Mouse (Mus musculus) CD8-positive naive resting alpha-beta T cell, adult 2 months (primary cell): ENCODE data around the gene Usp15.

Experiments
- DNase-seq, 2 experiments: peaks; one replicate each; pipeline ENCODE4 v3.0.0; 2022; ENCODE audit warnings: low read depth in 2 of 2, low spot score in 2 of 2

The Usp15 gene

DNA sequence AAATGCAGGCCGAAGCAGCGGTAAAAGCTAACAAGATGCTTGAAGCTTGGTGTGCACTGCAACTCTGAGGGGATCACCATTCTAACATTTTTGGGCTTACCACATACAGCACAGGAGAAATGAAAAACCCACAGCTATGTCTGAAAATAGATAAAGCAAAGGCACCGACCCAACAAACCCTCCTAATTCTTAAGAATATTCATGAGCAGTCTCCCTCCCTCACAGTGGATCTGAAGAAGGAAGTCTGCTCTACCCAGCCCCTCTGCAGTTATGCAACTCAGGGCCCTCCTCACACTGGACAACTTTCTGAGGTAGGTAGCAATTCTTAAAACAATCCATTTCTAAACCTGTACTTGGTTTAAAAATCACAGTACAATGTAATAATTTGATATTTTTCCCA lies 14.4 kb downstream of the Usp15 start:
- DNase-seq, result no peak

DNA sequence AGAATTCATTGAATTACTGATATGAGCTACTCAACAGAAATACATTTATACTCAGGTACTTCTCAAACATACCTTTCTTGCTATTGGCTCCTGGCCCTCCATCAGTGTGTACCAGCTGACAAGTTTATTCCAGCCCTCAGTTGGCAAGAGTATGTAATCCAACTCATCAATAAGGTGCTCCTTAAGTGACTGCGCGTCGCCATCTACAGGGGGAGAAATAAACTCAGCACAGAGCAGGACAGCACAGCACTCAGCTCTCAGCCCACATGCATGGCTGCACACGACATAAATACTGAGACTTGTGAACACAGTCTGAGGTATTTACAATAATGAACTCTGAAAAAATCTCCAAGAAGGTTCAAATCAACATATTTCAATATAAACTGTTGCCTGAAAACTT lies 21.0 kb downstream of the Usp15 start:
- DNase-seq, result no peak

DNA sequence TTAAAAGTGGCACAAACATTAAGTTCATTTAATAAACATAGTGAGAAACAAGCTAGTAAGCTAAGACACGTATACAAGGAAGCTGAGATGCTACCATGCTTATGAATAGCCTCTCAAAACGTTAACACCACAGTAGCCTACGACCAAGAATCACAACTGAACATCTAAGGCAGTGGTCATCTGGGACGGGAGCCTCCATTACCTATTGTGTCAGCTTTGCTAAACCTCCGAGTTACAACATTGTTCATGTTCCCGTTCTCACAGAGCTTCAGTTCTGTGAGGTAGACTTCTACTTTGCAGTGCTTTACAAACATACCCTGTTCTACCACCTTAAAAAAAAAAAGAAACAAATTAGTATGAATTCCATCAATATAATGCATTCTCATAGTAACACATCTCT lies 25.9 kb downstream of the Usp15 start:
- no peak for DNase-seq

DNA sequence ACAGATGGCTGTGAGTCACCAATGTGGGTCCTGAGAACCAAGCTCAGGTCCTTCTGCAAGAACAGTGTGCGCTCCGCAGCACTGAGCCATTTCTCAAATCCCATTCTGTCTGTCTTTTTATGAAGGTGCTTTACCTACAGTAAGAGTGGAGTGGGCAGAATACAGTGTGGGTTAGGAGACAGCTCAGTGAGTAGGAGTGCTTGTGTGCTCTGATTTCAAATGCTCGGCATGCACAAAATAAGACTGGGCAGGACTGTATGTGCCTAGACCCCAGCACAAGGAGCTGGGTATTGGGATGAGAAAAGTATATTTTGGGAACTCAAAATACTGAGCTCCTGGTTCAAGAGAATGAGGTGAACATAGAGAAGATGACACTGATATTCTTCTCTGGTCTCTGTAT lies 31.3 kb downstream of the Usp15 start:
- no peak for DNase-seq

DNA sequence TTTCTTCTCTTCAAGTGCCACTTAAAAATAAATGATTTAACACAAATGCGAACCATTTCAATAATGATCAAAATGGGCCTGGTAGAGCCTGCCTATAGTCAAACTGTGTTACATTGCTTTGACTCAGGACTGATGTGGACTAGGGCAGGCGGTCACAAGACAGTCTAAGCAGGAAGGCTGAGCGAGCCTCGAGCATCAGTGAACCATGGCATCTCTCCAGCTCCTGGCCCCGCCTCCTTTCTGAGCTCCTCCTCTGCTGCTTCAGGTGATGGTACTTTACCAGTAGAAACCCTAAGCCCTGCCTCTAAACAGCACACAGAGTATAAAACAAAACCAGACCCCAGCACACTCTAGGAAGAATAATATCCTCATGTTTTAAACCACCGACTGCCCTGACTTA lies 36.3 kb downstream of the Usp15 start:
- no peak for DNase-seq

DNA sequence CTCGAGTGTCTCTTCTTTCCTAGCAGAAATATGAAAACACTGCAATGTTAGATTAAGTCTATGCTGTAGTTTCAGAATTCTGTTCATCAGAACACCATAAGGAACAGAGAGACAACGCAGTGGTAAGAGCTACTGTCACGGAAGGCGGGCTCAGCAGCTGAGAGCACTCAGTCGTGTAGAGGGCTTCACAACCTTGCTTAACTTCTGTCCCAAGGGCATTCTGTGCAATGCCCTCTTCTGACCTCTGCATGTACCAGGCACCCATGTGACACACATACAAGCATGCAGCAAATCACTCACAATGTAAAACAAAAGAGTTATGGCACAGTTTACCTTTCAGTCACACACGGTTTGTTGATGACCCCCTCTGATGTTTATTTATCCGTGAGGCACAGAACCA lies 37.5 kb downstream of the Usp15 start:
- DNase-seq, result no peak

DNA sequence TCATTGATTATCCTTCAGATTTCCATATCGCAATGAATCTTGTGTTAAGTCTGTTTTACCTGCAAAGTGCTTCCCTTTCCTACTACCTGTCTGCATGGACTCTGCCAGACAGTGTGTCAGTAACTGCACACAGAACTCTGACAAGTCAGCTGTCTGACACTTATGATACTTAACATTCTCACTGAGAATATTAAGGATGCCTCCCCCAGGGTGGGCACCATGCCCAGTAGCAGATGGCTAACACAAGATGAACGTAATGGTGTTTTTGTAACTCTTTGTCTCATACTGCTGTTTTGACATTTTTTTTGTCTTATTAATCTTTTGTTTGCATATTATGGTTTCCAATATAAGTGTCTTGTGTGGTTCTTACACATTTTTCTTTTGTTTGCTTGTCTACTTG lies 40.4 kb downstream of the Usp15 start:
- no peak for DNase-seq

DNA sequence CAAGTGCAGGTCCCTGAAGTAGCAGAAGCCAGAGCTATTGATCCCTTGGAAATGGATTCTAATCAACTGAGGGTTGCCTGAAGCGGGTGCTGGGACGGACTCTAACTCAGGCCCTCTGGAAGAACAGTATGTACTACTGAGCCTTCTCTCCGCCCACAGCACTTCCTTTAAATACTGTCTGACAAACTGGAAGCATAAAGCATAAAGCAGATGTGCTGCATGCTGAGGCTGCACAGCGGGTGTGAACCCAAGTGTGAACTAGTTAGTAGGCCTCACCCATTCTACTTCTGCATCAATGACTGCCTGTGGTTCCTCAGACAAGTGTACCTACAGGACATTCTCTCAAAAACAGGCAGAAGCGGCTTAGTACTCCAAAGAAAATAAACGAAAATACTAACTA lies 41.0 kb downstream of the Usp15 start:
- DNase-seq, result no peak

DNA sequence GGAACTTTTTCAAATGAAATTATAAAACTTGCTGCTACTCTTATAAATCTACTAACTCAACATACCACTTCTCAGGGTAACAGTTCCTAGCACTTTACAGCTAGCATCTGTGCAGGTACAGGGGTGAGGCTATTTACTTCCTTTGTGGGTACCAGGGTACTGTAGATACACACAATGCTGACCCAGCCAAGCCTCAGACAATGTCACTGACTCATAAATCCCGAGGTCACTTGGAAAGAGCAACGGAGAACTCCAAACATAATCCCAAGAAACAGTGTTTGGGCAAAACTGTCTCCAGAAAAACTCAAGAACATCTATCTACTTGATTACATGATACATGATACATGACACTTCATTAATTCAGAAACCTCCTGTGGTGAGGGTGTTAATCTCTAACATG lies 43.5 kb downstream of the Usp15 start:
- no peak for DNase-seq

DNA sequence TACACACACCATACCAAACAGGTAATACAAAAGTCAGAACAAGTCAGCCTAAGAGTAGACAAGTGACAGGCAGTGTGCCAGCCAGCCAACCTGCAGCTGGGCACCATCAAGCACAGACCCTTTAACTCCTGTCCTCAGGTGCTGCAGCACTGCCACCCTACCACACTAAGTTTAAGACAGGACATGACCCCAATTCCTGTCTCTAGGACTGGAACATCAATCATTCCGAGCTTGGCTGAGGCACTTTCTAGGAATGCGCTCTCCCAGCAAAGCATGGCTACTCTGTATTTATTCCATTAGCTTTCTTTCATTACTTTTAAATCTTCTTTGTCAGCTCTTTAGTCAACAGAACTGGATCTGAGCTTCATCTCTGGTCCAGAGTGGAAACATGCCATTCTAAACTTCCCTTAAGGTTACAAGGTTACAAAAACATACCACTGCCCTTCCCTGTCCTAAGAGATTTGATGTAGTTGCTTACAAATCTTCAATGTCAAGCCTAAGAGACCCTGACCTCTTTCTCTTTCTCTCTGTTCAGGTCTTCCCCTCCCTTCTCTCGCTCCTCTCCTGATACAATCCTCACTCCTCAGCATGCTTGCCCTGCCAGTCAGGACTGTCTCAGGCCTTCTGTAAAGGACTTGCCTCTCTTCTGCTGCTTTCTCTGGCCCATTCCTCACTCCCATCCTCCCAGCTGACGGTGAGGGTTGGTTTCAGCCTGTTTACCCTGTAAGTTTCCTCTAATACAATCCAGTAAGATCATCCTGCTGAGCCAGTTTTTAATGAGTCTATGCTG lies 48.6 kb downstream of the Usp15 start:
- no peak for DNase-seq

DNA sequence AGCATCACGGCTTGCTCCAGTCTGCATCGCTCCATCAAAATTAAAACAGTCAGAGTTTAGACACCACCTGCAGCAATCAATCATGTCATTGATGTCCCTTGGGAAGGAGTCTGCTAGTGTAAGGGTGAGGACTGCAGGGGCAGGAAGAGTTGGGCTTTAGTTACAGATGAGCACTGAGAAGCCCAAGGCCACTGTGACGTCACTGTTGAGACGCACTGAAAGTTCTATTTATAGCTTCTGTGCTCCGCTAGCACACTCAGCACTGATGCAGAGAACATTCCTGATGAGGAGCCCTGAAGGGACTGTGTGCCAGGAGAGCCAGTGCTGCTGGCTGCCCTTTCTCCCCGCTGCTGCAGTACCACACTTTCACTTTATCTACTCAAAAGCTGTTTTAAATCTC lies 49.6 kb downstream of the Usp15 start:
- no peak for DNase-seq

DNA sequence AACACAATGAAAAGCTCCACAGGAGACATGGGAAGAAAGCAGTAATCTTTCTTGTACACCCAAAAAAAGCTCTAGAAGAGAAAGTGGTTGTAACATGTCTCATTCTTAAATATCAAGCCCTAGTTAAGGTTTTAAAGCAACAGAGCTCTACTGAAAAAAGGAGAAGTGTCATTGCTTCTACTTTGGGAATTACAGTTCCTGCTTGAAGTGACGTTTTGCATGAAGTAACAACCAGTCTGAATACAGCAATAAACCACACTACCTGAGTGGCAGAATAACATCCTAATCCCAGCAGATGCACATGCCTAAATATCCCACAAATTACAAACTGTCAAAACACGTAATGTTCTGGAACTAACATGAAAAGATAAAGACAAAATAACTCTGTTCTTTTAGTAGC lies 50.4 kb downstream of the Usp15 start:
- no peak for DNase-seq

DNA sequence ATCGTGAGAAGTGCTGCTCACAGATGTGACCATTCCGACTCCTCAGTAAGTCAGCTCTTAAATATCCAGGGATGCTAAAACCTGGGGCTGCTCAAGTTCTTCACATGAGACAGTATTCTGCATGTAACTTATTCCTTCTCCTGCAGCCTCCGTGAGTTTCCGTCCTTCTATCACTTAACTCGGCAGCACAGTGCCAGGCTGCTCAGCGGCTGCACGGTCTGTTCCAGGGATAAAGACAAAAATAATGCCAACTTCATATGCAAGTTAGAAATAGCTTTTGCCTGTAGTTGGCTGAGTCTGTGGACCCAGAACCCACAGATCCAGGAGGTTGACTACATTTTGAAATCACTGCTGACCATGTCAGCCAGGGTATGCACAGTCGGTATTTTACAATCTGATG lies 52.5 kb downstream of the Usp15 start:
- DNase-seq, result no peak

DNA sequence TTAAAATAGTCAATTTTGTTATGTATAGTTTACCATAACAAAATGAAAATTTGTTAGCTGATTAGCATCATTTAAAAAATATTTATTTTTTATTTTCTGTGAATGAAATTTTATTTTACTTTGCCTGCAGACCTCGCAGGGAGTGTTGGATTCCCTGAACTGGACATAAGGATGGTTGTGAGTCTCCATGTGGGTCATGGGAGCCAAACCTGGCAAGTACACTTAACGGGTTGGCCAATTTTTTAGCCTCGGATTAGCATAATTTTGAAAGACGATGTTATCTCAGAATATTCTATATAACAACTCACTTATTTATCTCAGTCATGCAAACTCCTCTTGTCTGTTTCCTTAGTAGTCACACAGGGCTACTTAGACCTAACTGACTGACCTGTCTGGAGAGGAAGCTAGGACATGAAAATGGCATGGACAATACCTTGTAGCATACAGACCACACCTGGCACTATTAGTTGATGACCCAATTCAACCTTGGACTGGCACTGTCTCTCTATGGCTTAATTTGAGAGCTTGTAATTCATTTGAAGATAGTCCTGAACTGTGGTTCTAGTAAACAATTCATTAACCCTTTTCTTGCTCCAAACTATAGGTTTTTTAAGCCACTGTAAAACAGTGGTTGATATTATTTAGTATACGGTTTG lies 54.3 kb downstream of the Usp15 start:
- no peak for DNase-seq

DNA sequence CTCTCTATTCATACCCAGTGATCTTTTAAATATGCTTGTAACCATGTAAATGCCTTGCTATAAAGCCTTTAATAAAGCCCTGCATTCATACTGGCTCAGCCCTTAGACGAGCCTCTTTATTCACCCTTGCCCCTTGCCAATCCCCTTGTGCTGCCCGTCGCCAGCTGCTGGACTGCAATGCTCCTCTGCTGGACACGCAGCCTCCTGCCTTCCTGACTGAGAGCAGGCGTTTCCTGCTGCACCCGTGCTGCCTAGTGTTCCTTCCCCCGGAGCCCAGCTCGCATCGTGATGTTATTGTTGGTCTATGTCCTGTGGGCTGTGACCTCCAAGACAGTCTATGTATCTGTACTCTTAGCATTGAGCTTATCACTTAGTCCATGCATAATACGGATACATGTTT lies 61.0 kb downstream of the Usp15 start:
- DNase-seq, result no peak

DNA sequence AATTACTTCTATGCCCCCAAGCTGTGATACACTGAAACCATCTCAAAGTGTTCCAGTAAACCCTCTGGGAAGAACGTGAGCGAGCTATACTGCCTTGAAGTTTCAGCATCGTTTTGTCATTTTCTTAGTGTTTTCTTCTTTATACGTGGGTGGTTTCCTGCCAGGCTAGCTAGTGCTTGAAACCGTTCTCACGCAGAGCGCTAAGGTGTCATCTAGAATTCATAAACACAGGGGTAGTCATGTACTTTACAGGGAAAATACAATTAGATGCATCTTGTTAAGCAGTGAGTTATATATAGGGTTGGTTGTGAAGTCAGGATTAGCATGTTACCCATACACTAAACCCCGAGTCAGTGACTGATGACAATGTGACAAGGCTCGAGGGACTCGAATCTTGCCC lies 65.3 kb downstream of the Usp15 start:
- no peak for DNase-seq

DNA sequence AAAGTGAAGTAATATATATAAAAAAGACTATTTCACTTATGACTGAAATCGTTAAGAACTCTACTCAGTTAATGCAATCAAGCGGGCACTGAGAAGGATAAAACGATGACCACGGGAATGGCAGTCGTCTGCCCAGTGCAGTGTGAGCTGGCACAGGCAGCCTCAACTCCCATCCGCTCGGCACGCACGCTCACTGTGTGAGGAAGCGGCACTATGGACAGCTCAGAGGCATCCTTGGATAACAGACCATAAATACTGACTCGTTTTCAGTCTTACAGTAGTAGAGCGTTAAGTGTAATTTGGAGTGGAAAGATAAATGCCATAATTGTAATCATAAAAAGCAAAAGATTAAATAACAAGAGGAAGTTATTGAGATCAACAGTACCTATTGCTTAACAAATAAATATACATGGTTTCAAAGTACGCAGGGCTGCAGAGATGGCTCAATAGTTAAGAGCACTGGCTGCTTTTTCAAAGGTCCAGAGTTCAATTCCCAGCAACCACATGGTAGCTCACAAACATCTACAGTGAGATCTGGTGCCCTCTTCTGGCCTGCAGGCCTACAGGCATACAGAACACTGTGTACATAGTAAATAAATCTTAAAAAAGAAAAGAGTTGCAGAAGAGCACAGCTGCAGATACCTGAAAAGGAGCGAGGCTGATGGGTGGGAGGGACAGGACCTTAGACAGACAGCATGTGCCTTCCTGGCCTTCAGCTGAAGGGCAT lies 76.0 kb downstream of the Usp15 start:
- no peak for DNase-seq

DNA sequence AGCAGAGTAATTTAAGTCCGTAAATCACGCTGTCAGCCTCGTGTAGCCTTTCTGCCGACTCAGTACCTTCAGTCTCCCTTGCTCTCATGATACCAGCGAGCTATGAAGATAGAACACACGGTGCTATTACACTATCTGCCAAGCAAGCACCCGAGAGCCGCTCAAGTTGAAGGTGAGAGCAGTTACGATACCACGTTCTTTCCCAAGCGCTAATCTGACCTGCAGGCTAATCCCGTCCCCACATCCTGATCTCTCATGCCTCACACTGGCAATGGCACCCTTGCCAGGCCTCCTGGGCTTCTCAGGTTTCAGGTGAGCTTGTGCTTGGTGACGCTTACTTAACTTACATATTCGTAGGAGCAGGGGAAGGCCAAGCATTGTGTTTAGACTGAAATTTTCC lies 79.9 kb downstream of the Usp15 start:
- DNase-seq, result no peak

DNA sequence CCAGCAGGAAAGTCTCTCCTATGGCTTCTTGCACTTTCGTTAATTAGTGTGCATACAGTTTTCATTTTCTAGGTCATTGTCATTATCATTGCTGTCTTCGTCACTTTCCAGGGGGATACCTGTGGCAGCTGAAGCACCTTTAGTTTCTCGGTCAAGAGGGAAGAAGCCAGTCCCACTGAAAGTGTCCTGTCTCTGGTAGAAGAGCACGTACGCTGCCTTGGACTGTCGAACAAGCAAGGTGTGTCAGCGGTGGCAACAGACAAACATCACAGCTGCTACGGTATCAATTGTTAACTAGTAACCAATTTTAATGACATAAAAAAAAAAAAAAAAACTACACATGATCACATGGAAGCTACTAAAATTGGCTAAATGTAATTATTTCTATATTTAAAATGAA lies 83.3 kb downstream of the Usp15 start:
- DNase-seq, result no peak

DNA sequence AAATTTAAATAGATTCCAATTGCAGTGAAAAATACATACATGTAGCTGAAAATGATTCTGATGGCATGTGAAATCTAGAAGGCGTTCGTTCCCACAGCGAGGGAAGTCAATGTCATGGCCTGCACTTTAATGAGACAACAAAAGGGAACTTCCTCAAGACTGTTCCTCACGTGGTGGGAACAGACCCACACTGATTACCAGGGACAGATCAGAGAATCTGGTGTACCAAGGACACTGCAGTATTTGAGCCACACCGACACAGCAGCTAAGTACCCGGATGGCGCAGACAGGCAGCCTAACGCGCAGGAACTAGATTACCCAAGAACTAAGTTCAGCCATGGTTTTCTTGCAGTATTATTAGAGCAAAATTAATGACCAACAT lies 84.0 kb downstream of the Usp15 start:
- no peak for DNase-seq

DNA sequence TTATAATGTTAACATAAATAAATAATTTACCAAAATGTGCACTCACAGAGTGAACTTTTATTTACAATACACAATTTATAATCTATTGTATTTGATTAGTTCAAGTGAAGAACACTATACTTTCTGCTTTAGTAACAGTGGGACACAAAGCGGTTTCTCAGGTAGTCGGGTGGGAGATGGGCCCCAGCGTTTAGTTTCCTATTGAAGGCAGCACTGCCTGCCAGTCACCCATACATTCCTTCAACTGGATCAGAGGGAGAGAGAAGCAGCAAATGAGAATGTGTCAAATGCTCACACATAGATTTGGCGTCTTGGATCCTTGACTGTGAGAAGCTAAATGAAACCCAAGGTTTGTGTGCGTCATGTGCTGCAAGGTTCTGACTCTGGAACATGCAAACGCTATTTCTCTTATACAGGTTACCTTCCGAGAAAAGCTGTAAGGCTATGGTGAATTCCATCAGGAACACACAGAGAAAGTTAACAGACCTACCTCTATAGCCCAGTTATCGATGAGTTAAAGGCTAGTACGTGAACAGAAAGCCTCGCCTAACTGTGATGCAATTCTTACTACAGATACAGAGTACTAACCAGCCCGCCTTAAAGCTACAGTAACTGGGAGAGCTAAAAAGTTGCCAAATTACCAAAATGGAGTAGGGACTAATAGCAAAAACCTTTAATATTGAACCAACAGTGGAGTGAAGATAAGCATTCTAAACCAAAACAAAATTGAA lies 84.6 kb downstream of the Usp15 start:
- DNase-seq, result no peak

DNA sequence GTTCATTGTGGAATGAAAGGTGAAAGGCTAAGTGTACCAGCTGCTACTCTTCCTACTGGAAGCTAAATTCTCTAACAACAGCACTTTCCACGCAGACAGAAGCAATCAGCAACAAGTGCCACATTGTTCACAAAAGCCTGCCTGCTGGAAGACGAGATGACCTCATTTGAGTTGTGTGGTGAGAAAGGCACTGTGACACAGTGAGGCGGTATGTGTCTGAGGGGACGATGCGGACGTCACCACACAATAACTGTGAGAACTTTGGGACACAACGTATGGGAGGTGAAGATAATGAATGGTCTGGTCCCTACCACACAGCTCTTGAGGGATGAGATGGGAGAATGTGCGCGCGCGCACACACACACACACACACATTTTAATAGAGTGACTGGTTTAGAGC lies 86.2 kb downstream of the Usp15 start:
- DNase-seq, result no peak
